Mouse (Mus musculus) stomach, postnatal 0 days (tissue): ENCODE measurements around the gene Prdm11. TPM values are rescaled to one million over a fixed set of nuclear protein-coding genes. Genes with fewer than 3 reads are reported as not detected.

Source experiments
- ATAC-seq: fragments of 200-750 bp; cut with Nextera tagmentation; 2 replicates; pipeline ENCODE4 v1.8.0; 2017; ENCODE audit not compliant: low FRiP score, low TSS enrichment
- DNase-seq: peaks from one replicate; pipeline ENCODE4 v3.0.0-alpha.2; 2016; ENCODE audit warnings: low spot score
- H3K27ac ChIP-seq: fragments of 300-500 bp; sonication (generic); replicated peaks from 2 replicates; pipeline ENCODE4 v1.5.1; 2014; ENCODE audit warnings: mild to moderate bottlenecking, control low read depth
- H3K27me3 ChIP-seq: fragments of 300-500 bp; sonication (generic); 2 replicates; pipeline ENCODE4 v1.6.1; 2014; ENCODE audit warnings: low read length; ENCODE audit not compliant: control insufficient read depth, insufficient read depth
- H3K36me3 ChIP-seq: fragments of 300-500 bp; sonication (generic); 2 replicates; pipeline ENCODE4 v1.6.1; 2014; ENCODE audit warnings: low read length, mixed read lengths; ENCODE audit not compliant: control insufficient read depth, insufficient read depth
- H3K4me1 ChIP-seq: fragments of 300-500 bp; sonication (generic); replicated peaks from 2 replicates; pipeline ENCODE4 v1.6.1; 2014; ENCODE audit warnings: antibody characterized with exemption; ENCODE audit not compliant: control insufficient read depth, insufficient read depth
- H3K4me2 ChIP-seq: fragments of 300-500 bp; sonication (generic); replicated peaks from 2 replicates; pipeline ENCODE4 v1.6.1; 2014; ENCODE audit warnings: low read depth, mild to moderate bottlenecking, control low read depth, moderate library complexity
- H3K4me3 ChIP-seq: fragments of 300-500 bp; sonication (generic); 2 replicates; pipeline ENCODE4 v1.5.1; 2014; ENCODE audit warnings: low read depth, low read length, control low read depth
- H3K9ac ChIP-seq: fragments of 300-500 bp; sonication (generic); 2 replicates; pipeline ENCODE4 v1.6.1; 2014; ENCODE audit warnings: mild to moderate bottlenecking, low read length, control low read depth, mixed read lengths
- H3K9me3 ChIP-seq: fragments of 300-500 bp; sonication (generic); 2 replicates; pipeline ENCODE4 v1.6.1; 2016; ENCODE audit warnings: low read length; ENCODE audit not compliant: control insufficient read depth
- CTCF ChIP-seq: IDR thresholded peaks from 2 replicates; pipeline ENCODE4 v1.5.1; 2016; ENCODE audit warnings: antibody characterized with exemption, low read depth, mild to moderate bottlenecking, moderate library complexity
- EP300 ChIP-seq: optimal IDR thresholded peaks from 2 replicates; pipeline ENCODE3; 2016; ENCODE audit warnings: antibody characterized with exemption
- WGBS: fragments of 180-500 bp; shearing (Covaris S2); extraction: QIAGEN DNeasy Blood & Tissue Kit; methylation state at CpG from one replicate; pipeline ENCODE4 v1.1.7; 2014; 5-methylcytosine and 5-hydroxymethylcytosine counted together
- polyA plus RNA-seq: library from polyadenylated mRNA; unstranded; fragments of >200 nt; fragmentation: Nextera tagmentation; extraction: Ambion mirVana; gene quantifications from 2 replicates; pipeline ENCODE4 v1.2.1, GENCODE M21; 2015

The Prdm11 gene
- polyA plus RNA-seq, 1 experiment from 2014 or later = 5.8 TPM

DNA sequence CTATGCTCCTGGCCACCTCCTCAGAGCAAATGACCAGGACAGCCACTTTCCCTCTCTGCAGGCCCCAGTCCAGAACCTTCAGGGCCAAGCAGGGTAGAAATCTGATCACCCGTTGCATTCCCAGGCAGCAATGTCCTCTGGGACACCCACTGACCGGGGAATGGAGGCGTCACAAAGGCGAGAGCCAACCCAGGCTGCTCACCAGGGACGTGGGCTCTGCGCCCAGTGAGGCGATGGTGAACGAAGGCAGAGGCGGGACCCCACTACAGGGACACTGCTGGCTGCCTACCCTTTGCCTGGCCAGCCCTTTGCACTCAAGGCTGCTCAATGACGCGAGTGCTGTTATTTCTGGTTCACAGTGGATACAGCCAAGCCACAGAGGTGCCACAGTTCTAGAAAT, 13.3 kb downstream of the Prdm11 start:
- Histone ChIP-seq H3K9me3 (no peaks in the 10 kb centered on the region), H3K4me1 (peaks cover 38% of the 10 kb centered on the region), H3K4me2 (no peak overlapping the region), H3K27me3 (no peaks in the 10 kb centered on the region), H3K27ac (no peak overlapping the region), H3K9ac (no peak overlapping the region), H3K4me3 (no peak overlapping the region), H3K36me3 (no peaks in the 10 kb centered on the region)
- TF ChIP-seq CTCF (no peak), EP300 (no peak)
- peak; percentile 14 for DNase-seq
- WGBS = 52% methylated on average over 11 of the region's 11 CpGs
- no peak for ATAC-seq

DNA sequence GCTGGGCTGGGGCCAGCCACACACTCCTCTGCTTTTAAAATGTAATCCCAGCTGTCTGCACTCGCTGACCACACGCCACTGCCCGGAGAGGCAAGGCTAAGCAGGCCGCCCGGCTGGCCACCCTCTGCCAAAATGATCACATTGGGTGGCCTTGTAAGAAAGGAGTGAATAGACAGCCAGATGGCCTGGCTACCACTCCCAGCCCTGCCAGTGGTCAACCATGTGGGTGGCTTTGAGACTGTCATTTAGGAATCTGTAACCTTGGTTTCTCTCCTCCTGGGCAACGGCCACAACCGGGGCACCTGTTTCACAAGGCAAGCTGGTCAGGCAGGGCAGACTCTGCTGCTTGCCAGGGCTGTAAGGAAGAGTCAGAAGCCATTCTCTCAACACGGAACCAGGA, 13.9 kb downstream of the Prdm11 start:
- H3K27me3 ChIP-seq = no peaks in the 10 kb centered on the region
- DNase-seq (no peak), ATAC-seq (no peak)
- H3K4me1 ChIP-seq = peaks cover 38% of the 10 kb centered on the region
- no peaks in the 10 kb centered on the region for H3K36me3 ChIP-seq
- no peak overlapping the region for H3K9ac ChIP-seq
- H3K9me3 ChIP-seq = no peaks in the 10 kb centered on the region
- no peak for TF ChIP-seq EP300
- TF ChIP-seq CTCF = no peak
- no peak overlapping the region for H3K4me3 ChIP-seq
- no peak overlapping the region for H3K4me2 ChIP-seq
- H3K27ac ChIP-seq = no peak overlapping the region
- 59% methylated on average over 8 of the region's 8 CpGs for WGBS

DNA sequence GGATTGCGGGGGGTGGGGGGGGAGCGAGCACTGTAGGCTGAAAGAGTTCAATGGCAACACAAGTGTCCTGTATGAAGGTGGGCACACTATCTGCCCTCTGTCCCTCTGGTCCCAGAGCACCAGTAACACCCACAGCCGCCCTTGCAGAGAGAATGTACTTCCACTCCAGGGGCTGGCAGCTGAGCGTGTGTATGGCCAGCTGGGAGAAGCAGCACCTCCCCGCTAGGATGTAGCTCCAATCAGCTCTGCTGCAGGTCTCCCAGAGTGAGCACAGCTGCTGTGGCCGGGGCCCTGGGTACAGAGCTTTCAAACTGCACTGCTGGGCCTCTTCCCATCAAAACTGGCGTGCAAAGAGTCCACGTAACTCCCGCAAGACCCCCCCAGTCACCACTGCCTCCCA, 14.9 kb downstream of the Prdm11 start:
- Histone ChIP-seq H3K27me3 (no peaks in the 10 kb centered on the region), H3K9ac (no peak overlapping the region), H3K27ac (no peak overlapping the region; the same call in 1 of the 2 replicates), H3K9me3 (no peaks in the 10 kb centered on the region), H3K4me3 (no peak overlapping the region), H3K4me1 (peaks cover 30% of the 10 kb centered on the region), H3K4me2 (no peak overlapping the region), H3K36me3 (no peaks in the 10 kb centered on the region)
- ATAC-seq (no peak), DNase-seq (no peak)
- 55% methylated on average over 9 of the region's 9 CpGs for WGBS
- TF ChIP-seq EP300 (no peak), CTCF (no peak)

- no peaks in the 10 kb centered on the region for H3K27me3 ChIP-seq
- ATAC-seq = no peak
- H3K4me3 ChIP-seq = no peak overlapping the region
- no peak overlapping the region for H3K9ac ChIP-seq
- no peak for TF ChIP-seq CTCF
- no peak for TF ChIP-seq EP300
- H3K4me1 ChIP-seq = peaks cover 21% of the 10 kb centered on the region
- no peak for DNase-seq
- H3K9me3 ChIP-seq = no peaks in the 10 kb centered on the region
- H3K36me3 ChIP-seq = no peaks in the 10 kb centered on the region
- H3K4me2 ChIP-seq = no peak overlapping the region
- no peak overlapping the region; the same call in 1 of the 2 replicates for H3K27ac ChIP-seq
- WGBS = 48% methylated on average over 6 of the region's 6 CpGs
These were observed 15.9 kb downstream of the Prdm11 start for GRCm38 (mm10) chr2:93030101-93030500.

DNA sequence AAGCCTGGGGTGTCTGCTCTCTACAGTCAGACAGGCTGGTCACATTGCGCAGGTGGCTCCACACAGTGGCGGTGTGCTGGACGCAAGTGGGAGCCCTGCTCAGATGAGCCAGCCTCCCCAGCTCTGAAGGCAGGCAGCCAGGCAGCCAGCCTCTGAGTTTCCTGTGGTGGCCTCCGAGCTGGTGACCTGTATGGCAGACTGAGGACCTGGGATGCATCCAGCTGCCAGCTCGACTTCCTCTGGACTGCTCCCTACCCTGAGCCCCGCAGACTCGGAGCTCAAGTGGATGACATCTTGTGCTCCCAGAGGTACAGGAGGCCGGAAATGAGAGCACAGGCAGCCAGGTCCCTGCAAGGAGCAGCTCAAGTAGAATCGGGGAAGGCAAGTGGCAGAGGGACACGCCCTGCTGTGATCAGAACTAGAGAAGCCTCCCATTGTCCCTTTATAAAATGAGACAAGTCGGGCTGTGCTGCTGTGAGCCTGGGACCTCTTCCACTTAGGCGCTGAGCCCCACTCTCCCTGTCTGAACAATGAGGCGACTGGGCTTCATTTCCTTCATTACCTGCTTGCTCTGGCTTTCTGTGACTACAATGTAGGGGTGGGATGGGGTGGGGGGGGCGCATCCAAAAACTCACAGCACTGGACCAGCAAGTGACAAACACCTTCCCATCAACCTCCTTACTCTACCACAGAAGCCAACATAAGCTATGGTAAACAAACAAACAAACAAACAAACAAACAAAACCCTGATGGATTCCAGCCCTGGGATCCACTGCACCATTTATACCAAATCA, 16.5 kb downstream of the Prdm11 start:
- H3K9ac ChIP-seq = peak overlapping the region; percentile 38; the same call in 1 of the 2 replicates
- WGBS = 39% methylated on average over 14 of the region's 14 CpGs

GRCm38 (mm10) chr2:93028865-93029264, 17.1 kb downstream of the Prdm11 start:
- H3K27me3 ChIP-seq = no peaks in the 10 kb centered on the region
- 66% methylated on average over 6 of the region's 6 CpGs for WGBS
- no peaks in the 10 kb centered on the region for H3K36me3 ChIP-seq
- TF ChIP-seq CTCF (peak; percentile 55), EP300 (no peak)
- no peaks in the 10 kb centered on the region for H3K9me3 ChIP-seq
- ATAC-seq (peak; percentile 22; the same call in 1 of the 2 replicates), DNase-seq (no peak)
- peak overlapping the region; percentile 83 for H3K27ac ChIP-seq
- H3K4me2 ChIP-seq = no peak overlapping the region
- no peak overlapping the region; the same call in 1 of the 2 replicates for H3K9ac ChIP-seq
- peaks cover 19% of the 10 kb centered on the region for H3K4me1 ChIP-seq
- H3K4me3 ChIP-seq = no peak overlapping the region

More for the DNA sequence above, 16.5 kb downstream of the Prdm11 start:
- TF ChIP-seq CTCF (peak; percentile 46), EP300 (no peak)
- H3K36me3 ChIP-seq = no peaks in the 10 kb centered on the region
- DNase-seq (peak; percentile 60), ATAC-seq (peak; percentile 42)
- peak overlapping the region; percentile 83 for H3K27ac ChIP-seq
- no peaks in the 10 kb centered on the region for H3K27me3 ChIP-seq
- H3K4me3 ChIP-seq = no peak overlapping the region
- no peak overlapping the region for H3K4me2 ChIP-seq
- peaks cover 19% of the 10 kb centered on the region for H3K4me1 ChIP-seq
- no peaks in the 10 kb centered on the region for H3K9me3 ChIP-seq
